Mouse (Mus musculus): ENCODE results near the gene Mogs. TPM values are rescaled to one million over a fixed set of nuclear protein-coding genes. Genes with fewer than 3 reads are reported as not detected.

The Mogs gene
- total and polyA plus RNA-seq, 3 experiments = 28.3 to 104 (median 44.6) TPM

GRCm38 (mm10) chr6:83115682-83116372 is 531 bp downstream of the Mogs start:
- H3K4me1 ChIP-seq (ENCODE audit: insufficient read depth, low read depth, low read length) = peaks cover 81% of the 10 kb centered on the region
- no peaks in the 10 kb centered on the region for H3K27me3 ChIP-seq (ENCODE audit: insufficient read depth, low read length)
- H3K4me3 ChIP-seq (ENCODE audit: low read depth, low read length) = peak overlapping the region; percentile 94
- peaks cover 70% of the 10 kb centered on the region for H3K36me3 ChIP-seq (replicated peaks)
- DNase-seq (ENCODE audit: low spot score) (peak; percentile 44), ATAC-seq (ENCODE audit: extremely low read depth, insufficient number of reproducible peaks, low FRiP score, poor library complexity, severe bottlenecking) (no peak)
- H3K9me3 ChIP-seq (replicated peaks) = no peaks in the 10 kb centered on the region
- no peak for TF ChIP-seq CTCF (IDR thresholded peaks at IDR 0.05; ENCODE audit: low read depth, low read length)
- TF ChIP-seq TAL1 (conservative IDR thresholded peaks at IDR 0.05; ENCODE audit: low read depth, low read length) = no peak
- TF ChIP-seq GATA1 (IDR thresholded peaks at IDR 0.05; ENCODE audit: borderline replicate concordance, low read length) = no peak
- TF ChIP-seq POLR2AphosphoS5 (IDR thresholded peaks at IDR 0.05; ENCODE audit: insufficient replicate concordance, low read depth, low read length) = no peak
- no peak for TF ChIP-seq GATA2 (IDR thresholded peaks at IDR 0.05; ENCODE audit: borderline replicate concordance, low read depth, low read length)

- no peaks in the 10 kb centered on the region for H3K27me3 ChIP-seq (ENCODE audit: insufficient read depth, low read length)
- DNase-seq (ENCODE audit: low spot score) (no peak), ATAC-seq (ENCODE audit: extremely low read depth, insufficient number of reproducible peaks, low FRiP score, poor library complexity, severe bottlenecking) (no peak)
- H3K4me1 ChIP-seq (ENCODE audit: insufficient read depth, low read depth, low read length) = peaks cover 76% of the 10 kb centered on the region
- no peak for TF ChIP-seq GATA1 (IDR thresholded peaks at IDR 0.05; ENCODE audit: borderline replicate concordance, low read length)
- no peak for TF ChIP-seq GATA2 (IDR thresholded peaks at IDR 0.05; ENCODE audit: borderline replicate concordance, low read depth, low read length)
- TF ChIP-seq POLR2AphosphoS5 (IDR thresholded peaks at IDR 0.05; ENCODE audit: insufficient replicate concordance, low read depth, low read length) = no peak
- TF ChIP-seq TAL1 (conservative IDR thresholded peaks at IDR 0.05; ENCODE audit: low read depth, low read length) = no peak
- TF ChIP-seq CTCF (IDR thresholded peaks at IDR 0.05; ENCODE audit: low read depth, low read length) = no peak
- no peaks in the 10 kb centered on the region for H3K9me3 ChIP-seq (replicated peaks)
- peaks cover 63% of the 10 kb centered on the region for H3K36me3 ChIP-seq (replicated peaks)
- H3K4me3 ChIP-seq (ENCODE audit: low read depth, low read length) = peak overlapping the region; percentile 94
These were observed 1.3 kb downstream of the Mogs start for GRCm38 (mm10) chr6:83116373-83117164.

GRCm38 (mm10) chr6:83117165-83117438 is 1.8 kb downstream of the Mogs start:
- Histone ChIP-seq H3K27me3 (ENCODE audit: insufficient read depth, low read length) (no peaks in the 10 kb centered on the region), H3K36me3 (replicated peaks) (peaks cover 62% of the 10 kb centered on the region), H3K9me3 (replicated peaks) (no peaks in the 10 kb centered on the region), H3K4me3 (ENCODE audit: low read depth, low read length) (peak overlapping the region; percentile 94; the same call in 1 of the 2 replicates), H3K4me1 (ENCODE audit: insufficient read depth, low read depth, low read length) (peaks cover 77% of the 10 kb centered on the region)
- TF ChIP-seq CTCF (IDR thresholded peaks at IDR 0.05; ENCODE audit: low read depth, low read length) (no peak), GATA1 (IDR thresholded peaks at IDR 0.05; ENCODE audit: borderline replicate concordance, low read length) (no peak), GATA2 (IDR thresholded peaks at IDR 0.05; ENCODE audit: borderline replicate concordance, low read depth, low read length) (no peak), POLR2AphosphoS5 (IDR thresholded peaks at IDR 0.05; ENCODE audit: insufficient replicate concordance, low read depth, low read length) (no peak), TAL1 (conservative IDR thresholded peaks at IDR 0.05; ENCODE audit: low read depth, low read length) (no peak)
- ATAC-seq (ENCODE audit: extremely low read depth, insufficient number of reproducible peaks, low FRiP score, poor library complexity, severe bottlenecking) = no peak
- no peak for DNase-seq (ENCODE audit: low spot score)

GRCm38 (mm10) chr6:83117616-83118015 is 2.3 kb downstream of the Mogs start:
- Histone ChIP-seq H3K9me3 (replicated peaks) (no peaks in the 10 kb centered on the region), H3K36me3 (replicated peaks) (peaks cover 61% of the 10 kb centered on the region), H3K4me1 (ENCODE audit: insufficient read depth, low read depth, low read length) (peaks cover 79% of the 10 kb centered on the region), H3K4me3 (ENCODE audit: low read depth, low read length) (peak overlapping the region; percentile 46; the same call in 1 of the 2 replicates), H3K27me3 (ENCODE audit: insufficient read depth, low read length) (no peaks in the 10 kb centered on the region)
- DNase-seq (ENCODE audit: low spot score) (no peak), ATAC-seq (ENCODE audit: extremely low read depth, insufficient number of reproducible peaks, low FRiP score, poor library complexity, severe bottlenecking) (no peak)
- TF ChIP-seq POLR2AphosphoS5 (IDR thresholded peaks at IDR 0.05; ENCODE audit: insufficient replicate concordance, low read depth, low read length) = no peak
- no peak for TF ChIP-seq CTCF (IDR thresholded peaks at IDR 0.05; ENCODE audit: low read depth, low read length)
- no peak for TF ChIP-seq TAL1 (conservative IDR thresholded peaks at IDR 0.05; ENCODE audit: low read depth, low read length)
- no peak for TF ChIP-seq GATA1 (IDR thresholded peaks at IDR 0.05; ENCODE audit: borderline replicate concordance, low read length)
- no peak for TF ChIP-seq GATA2 (IDR thresholded peaks at IDR 0.05; ENCODE audit: borderline replicate concordance, low read depth, low read length)

GRCm38 (mm10) chr6:83118369-83118768 is 3.1 kb downstream of the Mogs start:
- Histone ChIP-seq H3K9me3 (replicated peaks) (no peaks in the 10 kb centered on the region), H3K4me3 (ENCODE audit: low read depth, low read length) (no peak overlapping the region; the same call in 1 of the 2 replicates), H3K36me3 (replicated peaks) (peaks cover 62% of the 10 kb centered on the region), H3K27me3 (ENCODE audit: insufficient read depth, low read length) (no peaks in the 10 kb centered on the region), H3K4me1 (ENCODE audit: insufficient read depth, low read depth, low read length) (peaks cover 81% of the 10 kb centered on the region)
- no peak for DNase-seq (ENCODE audit: low spot score)
- no peak for TF ChIP-seq POLR2AphosphoS5 (IDR thresholded peaks at IDR 0.05; ENCODE audit: insufficient replicate concordance, low read depth, low read length)
- TF ChIP-seq GATA1 (IDR thresholded peaks at IDR 0.05; ENCODE audit: borderline replicate concordance, low read length) = no peak
- no peak for TF ChIP-seq GATA2 (IDR thresholded peaks at IDR 0.05; ENCODE audit: borderline replicate concordance, low read depth, low read length)
- TF ChIP-seq CTCF (IDR thresholded peaks at IDR 0.05; ENCODE audit: low read depth, low read length) = no peak
- no peak for TF ChIP-seq TAL1 (conservative IDR thresholded peaks at IDR 0.05; ENCODE audit: low read depth, low read length)
- no peak for ATAC-seq (ENCODE audit: extremely low read depth, insufficient number of reproducible peaks, low FRiP score, poor library complexity, severe bottlenecking)
